Mouse (Mus musculus) granulocyte monocyte progenitor cell, adult 5-6 weeks (primary cell): Measurements from ENCODE around the gene Zbed3. TPM values are rescaled to one million over a fixed set of nuclear protein-coding genes. Genes with fewer than 3 reads are reported as not detected.
"Not testable (repeated sequence)": the region's sequence is repeated elsewhere in the genome, so short reads cannot be mapped to it uniquely, and the experiment has no call there.

Source experiments
- ATAC-seq: replicated peaks from 2 replicates; pipeline ENCODE4 v1.8.0; 2016; ENCODE audit warnings: mild to moderate bottlenecking, moderate TSS enrichment, inconsistent platforms; ENCODE audit not compliant: poor library complexity, severe bottlenecking
- total RNA-seq, 2 experiments: library from RNA; stranded (forward) in 1 of 2; stranded (reverse) in 1 of 2; fragments of 200-712, 200-1000 nt in 1 of 2; fragments of >200 nt in 1 of 2; fragmentation: Nextera tagmentation in 1 of 2; gene quantifications; 2 replicates each; pipeline ENCODE4 v1.2.3; 2014 to 2017

Zbed3 gene
- total RNA-seq, 2 experiments from 2014 or later = 5.0 to 32.9 TPM

- ATAC-seq = no peak
Observed at GRCm38 (mm10) chr13:95330507-95330906, 7.1 kb downstream of the Zbed3 start.

DNA sequence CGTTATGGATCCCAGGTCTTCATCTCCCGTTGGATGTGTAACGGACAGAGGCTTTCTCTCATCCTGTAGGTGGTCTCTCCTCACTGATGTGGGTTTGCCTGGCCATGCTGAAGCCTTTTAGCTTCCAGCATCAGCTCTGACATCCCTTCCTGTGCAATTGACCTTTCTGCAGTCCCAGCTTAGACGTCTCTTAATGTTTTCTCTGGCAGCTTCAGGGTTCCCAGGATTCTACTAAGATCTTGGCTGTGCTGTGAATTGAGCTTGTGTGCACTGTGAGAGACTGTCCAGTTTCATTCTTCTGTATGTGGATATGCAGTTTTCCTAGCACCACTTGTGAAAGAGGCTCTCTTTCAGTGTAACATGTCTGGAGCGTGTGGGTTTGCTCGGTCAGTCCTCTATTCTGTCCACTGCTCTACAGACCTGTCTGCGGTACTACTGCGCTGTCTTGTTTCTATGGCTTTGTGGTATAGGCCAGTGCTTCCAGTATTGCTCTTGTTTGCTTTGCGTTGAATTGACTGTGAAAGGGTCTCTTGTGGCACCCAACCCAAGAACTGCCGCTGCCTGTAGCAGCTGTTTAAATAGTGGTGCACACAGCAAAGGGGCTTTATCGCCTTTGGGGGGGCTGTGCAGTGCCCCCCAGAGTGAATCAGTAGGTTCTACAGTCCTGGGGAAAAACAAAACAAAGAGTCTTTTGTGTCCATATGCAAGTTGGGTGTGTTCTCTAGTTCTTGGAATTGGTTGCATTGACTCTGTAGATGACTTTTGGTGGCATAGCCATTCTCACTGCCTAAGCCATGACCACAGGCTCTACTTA, 8.9 kb downstream of the Zbed3 start:
- no peak for ATAC-seq

- ATAC-seq = no peak
Observed at GRCm38 (mm10) chr13:95336122-95336677, 12.8 kb downstream of the Zbed3 start.

GRCm38 (mm10) chr13:95343470-95343869, 20.1 kb downstream of the Zbed3 start:
- ATAC-seq = peak; percentile 56

- ATAC-seq = no peak
Observed at GRCm38 (mm10) chr13:95345869-95346268, 22.5 kb downstream of the Zbed3 start.

GRCm38 (mm10) chr13:95347018-95347696, 23.7 kb downstream of the Zbed3 start:
- ATAC-seq = peak; percentile 57

- no peak for ATAC-seq
Observed at GRCm38 (mm10) chr13:95348476-95348875, 25.1 kb downstream of the Zbed3 start.

DNA sequence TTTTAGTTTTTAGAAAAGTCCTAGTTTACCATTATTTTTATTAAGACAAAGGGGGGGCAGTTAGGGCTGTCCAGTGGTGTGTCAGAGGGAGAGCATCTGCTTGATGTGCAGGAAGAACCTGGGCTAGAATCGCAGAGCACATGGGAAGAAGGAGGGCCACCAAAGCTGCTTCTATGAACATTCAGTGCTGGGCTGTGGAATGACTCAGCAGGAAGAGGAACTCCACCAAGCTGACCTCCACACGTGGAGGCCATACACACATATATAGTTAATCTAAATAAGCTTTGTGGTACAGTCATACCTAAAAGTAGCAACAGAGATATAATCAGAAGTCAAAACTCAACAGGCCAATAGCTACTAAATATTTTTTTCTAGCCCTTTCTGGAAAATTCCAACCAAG, 34.8 kb downstream of the Zbed3 start:
- no peak for ATAC-seq

DNA sequence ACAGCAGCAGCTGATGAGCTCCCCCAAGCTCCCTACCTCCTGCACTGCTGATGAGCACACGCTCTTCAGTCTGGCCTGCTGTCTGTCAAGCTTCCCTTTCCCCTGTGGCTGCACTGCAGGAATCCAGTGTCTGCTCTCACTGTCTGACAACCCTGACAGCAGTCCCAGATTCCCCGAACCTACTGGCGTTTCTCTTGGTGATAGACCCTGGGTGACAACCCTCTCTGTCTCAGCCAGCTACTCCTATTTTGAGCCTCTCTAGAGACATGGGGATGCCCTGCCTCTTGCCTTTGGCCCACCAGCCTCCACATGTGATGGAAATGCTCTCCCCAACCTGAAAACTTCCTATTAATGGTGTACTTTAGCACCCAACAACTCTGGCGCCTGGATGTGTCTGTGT, 40.0 kb downstream of the Zbed3 start:
- no peak for ATAC-seq

DNA sequence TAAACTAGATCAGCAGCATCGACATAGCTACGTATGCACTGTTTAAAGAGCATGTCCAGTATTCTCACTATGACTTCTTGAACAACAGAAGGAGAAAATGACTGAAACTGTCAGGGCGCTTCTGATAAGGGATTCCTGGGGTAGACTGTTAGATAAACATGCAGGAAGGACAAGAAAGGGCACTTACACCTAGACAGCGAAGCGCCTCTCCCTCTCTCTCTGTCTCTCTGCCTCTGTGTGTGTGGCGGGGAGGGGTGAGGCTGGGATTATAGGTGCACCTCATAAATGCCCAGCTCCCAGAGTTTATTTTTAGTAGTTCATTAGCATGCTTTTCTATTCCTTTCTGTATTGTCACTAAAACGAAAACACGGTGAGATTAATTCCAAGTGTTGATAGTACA, 42.9 kb downstream of the Zbed3 start:
- ATAC-seq = no peak

DNA sequence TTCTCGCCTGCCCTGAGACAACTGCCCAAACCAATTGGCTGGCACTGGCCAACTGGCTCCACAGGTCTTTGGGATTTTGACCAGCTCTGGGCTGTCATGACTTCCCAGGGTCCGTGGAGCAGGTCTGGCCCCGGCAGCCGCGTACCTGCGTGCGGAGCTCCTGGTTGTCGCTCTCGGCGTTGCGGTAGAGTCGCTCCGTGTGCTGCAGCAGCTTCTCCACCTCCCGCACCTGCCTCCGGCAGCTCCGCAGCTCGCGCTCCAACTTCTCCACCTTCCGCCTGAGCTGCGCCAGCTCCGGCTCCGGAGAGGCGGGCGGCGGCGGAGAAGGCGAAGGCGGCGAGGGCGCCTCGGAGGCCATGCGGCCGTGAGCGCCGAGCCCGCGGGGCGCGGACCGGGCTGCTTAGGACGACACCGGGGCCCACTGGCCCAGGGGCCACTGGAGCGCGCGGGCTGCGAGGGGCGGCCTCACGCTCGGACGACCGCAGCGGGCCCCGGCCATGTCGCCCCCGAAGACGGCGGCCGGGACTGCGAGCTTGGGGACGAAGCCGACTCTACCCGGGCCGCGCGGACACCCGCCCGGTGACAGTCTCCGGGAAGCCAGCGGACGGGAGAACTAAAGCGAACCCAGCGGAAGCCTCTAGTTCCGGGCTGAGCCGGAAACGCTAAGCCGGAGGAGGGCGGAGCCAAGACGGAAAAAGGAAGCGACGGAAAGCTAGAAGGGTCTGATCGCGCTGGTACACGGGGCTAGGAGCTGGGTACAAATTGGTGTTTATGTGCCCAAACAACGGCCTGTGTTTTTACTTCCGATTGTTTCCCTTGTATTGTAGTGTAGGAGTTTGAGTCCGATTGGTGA, 51.5 kb downstream of the Zbed3 start, which contains the start of gene Aggf1:
TSS of gene Aggf1 (minus strand) at position 652 of the 853 bp plus-strand sequence.
- ATAC-seq = peak; percentile 94

- no peak for ATAC-seq
Observed at GRCm38 (mm10) chr13:95375554-95375914, 52.1 kb downstream of the Zbed3 start.

GRCm38 (mm10) chr13:95376689-95377289, 53.4 kb downstream of the Zbed3 start:
- not testable (repeated sequence) for ATAC-seq

DNA sequence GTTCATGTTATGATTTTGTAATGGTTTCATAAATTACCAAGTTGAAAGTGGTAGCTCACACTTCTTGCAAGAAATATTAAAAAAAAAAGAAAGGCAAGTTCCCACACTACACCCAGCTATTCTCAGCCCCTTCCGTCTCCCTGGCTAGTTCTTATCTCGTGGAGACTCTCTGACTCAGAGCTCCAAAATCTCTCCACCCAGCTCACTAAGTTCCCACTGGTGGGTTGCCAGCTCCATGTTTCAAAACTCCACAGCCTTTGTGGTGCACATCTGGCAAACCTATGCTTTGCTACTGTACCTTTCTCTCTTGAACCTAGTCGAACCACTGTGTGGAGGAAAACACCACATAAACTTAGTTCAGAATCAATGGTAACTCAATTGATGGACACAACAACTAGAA, 55.3 kb downstream of the Zbed3 start:
- no peak for ATAC-seq

DNA sequence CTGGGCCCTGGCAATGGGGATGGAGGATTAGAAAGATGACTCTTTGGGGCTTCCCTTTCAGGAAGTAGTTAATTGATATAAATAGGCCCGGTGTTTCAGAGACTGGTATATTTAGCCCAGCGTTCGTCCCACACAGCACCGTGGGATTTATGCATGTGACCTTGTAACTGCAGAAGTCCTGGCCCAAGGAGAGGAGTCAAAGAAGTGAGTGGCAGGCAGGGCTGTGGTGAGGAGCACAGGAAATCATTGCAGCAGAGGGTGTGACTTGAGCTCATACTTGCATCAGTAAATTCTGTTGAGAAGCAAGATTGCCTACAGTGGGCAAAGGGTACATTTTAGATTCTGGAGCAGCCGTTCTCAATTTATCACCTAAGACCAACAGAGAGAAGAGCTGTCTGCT, 59.0 kb downstream of the Zbed3 start:
- ATAC-seq = peak; percentile 99

Other genes starting within 250 kb of the Zbed3 start
- 0.66 TPM in 1 of 2 replicates, not detected in the other for gene Pde8b, start 73.3 kb upstream of the Zbed3 start, total RNA-seq (2014; fragmentation: Nextera tagmentation)
- gene Pde8b, start 73.3 kb upstream of the Zbed3 start, total RNA-seq (2017) = 0.52 TPM in 1 of 2 replicates, not detected in the other
- 28.1 and 37.4 TPM in 2 replicates for gene Aggf1, start 51.7 kb downstream of the Zbed3 start, total RNA-seq (2014; fragmentation: Nextera tagmentation)
- 41.3 and 52.6 TPM in 2 replicates for gene Aggf1, start 51.7 kb downstream of the Zbed3 start, total RNA-seq (2017)
- not detected in 2 replicates for gene Crhbp, start 121.3 kb downstream of the Zbed3 start, total RNA-seq (2014; fragmentation: Nextera tagmentation)
- not detected in 2 replicates for gene Crhbp, start 121.3 kb downstream of the Zbed3 start, total RNA-seq (2017)
- not detected in 2 replicates for gene S100z, start 155.1 kb downstream of the Zbed3 start, total RNA-seq (2014; fragmentation: Nextera tagmentation)
- not detected in 2 replicates for gene S100z, start 155.1 kb downstream of the Zbed3 start, total RNA-seq (2017)
- gene F2rl1, start 201.6 kb downstream of the Zbed3 start, total RNA-seq (2014; fragmentation: Nextera tagmentation) = 0.41 and 0.58 TPM in 2 replicates
- 0.17 and 0.77 TPM in 2 replicates for gene F2rl1, start 201.6 kb downstream of the Zbed3 start, total RNA-seq (2017)